Mouse (Mus musculus) cerebellum, adult 8-10 months (tissue): ENCODE data around the gene Pik3cb.

ENCODE experiments used
- DNase-seq: peaks from one replicate; pipeline ENCODE4 v3.0.0; 2022

Gene Pik3cb

DNA sequence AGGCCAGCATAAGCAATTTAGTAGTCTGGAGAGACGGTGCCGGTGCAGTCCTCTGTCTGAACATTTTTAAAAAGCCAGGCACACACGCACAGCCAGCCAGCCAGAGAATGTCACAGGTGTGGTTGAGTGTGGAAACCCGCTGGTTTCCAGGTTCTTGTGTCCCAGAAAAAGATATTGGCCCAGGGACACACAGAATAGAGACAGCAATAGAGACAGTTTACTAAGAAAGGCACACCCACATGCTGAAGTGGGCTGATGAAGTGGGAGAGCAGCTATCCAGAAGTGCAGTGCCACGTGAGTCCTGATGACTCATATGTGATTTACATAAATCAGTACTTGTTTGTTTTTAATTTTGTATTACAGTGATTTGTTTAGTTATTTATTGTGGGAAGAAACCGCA, 5.3 kb upstream of the Pik3cb start:
- no peak for DNase-seq

DNA sequence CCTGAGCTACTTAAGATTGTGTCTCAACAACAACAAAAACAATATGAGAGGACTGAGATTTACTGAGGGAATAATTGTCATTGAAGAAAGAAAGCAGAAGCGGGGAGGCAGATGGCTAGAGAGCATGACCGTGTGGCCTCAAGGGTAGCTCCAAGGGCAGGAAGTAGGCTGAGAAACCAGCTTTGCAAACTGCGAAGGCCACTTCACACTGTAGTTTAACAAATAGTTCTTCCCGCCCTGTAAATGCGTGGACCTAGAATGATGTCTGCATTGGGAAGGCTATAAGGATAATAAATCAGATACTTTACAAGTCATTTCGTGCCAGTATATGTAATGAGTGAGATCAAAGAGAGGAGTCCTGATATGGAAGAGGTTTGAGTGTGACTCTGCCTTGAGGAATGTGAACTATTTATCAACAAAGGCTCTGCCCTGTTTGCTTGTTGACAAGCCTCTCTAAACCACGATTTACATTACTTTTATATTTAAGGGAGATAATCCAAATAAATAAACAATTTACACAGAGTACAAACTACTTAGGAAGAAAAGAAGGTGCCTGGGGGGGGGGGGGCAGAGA, 4.1 kb upstream of the Pik3cb start:
- no peak for DNase-seq

DNA sequence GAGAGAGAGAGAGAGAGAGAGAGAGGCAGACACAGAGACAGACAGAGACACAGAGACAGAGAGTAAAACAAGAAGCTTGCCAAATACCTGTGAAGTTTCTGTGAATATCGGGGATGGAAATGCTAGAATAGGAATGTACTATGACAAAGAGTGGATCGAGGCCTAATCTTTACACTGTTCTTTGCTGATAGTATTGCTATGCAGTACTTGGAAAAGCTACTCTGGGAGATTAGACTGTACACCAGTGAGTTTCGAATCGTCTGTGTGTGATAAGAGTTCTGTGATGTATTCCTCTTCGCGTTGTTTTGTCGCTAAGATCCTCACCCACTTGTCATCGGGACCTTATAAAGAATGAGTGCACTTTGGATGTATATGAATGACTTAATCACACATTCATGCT, 1.2 kb upstream of the Pik3cb start:
- no peak for DNase-seq

DNA sequence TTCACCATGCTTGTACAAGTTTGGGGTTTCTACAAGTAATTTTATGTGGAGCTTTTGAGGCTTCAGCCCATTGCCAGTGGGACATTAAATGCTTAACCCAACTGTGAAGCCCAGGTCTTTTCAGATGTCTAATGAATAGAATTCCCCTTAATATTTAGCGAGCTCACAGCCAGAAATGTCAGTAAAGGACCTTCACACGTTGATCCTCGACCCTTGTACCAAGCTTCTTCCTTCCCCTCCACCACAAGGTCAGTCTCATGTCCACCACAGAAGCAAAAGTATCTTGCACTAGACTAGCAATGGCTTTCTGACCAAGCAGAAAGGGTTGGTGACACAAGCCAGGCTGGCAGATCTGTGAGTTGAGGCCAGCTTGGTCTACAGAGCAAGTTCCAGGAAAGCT, 750 bp upstream of the Pik3cb start:
- no peak for DNase-seq

DNA sequence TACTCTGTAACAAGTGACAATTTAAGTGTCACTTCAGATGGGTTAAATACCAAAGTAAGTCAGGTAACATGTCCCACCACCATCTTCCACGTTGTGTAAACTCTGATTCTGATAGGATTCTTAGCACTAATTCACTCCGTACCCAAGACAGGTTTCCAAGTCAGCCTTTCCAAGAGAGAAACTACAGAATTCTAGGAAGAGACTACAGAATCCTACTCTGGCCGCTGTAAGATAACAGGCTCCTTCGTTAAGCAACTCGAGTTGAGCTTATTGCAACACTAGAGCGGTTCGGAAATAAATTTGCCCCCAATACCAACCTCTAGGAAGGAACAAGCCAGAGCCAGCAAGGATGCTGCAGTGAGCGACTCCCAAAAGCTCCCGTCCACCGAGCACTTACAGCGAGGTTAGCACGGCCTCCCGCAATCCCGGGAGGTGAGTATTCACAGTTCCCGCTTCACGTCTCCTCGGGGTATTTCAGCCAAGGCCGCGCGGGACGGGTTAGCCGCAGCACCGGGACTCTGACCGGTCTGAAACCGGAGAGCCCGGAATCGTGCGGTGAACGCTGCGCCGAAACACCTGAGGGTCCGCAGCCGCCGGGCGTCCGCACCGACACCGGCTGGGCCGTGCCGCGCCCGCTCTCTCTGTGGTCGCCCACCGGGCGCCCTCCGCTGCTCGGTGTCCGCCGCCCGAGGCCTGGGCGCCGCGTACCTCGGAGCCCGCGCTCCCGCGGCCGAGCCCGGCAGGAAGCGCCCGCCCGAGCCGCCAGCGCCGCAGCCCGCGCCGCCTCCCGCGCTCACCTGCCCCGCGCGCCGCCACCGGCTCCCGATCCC, 1.0 kb downstream of the Pik3cb start:
- no peak for DNase-seq

DNA sequence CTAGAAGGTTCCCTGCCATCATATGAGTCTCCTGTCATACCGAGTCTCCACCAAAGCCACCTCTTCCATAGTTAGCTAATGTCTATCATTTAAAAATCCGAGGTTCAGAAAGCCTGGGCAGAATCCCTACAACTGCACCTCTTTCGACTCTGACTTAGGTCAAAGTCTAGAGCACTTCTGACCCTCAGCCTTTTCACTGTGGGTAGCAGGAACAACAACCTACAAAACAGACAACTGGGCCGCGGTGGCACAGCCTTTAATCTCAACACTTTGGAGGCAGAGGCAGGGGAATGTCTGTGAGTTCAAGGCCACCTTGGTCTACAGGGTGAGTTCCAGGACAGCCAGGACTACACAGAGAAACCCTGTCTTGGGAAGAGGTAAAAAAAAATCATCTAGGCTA, 3.1 kb downstream of the Pik3cb start:
- DNase-seq: no peak

DNA sequence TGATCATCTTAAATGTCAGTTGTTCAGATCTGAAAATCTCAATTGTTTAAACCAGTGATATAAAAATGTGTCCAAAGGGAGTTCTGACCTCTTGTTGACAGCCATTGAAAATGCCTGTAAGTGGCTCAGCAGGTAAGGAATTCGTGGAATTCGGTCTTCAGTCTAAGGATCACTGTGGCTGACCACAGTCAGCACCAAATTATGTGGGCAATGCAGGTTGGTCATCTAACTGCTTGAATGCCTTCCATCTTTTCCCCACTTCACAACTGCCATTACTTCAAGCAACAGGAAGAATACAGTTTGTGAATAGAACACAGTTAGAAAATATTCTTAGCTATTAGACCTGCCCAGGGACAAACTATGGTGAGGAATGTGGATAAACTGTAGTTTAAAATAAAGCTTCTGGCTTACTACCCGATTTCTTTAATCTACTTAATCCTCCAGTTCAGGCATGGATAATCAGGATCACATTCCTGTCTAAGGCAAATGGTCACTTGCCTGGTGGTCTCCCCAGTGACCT, 8.4 kb downstream of the Pik3cb start:
- DNase-seq: no peak

DNA sequence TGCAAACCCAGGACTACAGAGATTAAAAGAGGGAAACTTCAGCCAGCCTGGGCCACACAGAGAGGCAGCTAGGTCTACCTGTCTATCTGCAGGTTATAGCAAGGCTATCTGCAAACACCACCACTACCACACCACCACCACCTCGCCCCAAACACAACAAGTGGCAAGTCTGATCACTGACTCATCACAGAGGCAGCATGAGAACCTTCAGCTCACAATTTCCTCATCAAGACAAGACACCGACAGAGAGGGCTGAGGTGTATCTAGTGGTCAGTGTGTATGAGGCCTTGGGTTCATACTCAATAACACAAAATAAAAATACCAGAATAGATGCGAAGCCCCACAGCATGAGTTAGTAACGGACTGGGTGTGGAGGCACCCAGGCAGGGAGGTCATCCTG, 9.3 kb downstream of the Pik3cb start:
- no peak for DNase-seq

DNA sequence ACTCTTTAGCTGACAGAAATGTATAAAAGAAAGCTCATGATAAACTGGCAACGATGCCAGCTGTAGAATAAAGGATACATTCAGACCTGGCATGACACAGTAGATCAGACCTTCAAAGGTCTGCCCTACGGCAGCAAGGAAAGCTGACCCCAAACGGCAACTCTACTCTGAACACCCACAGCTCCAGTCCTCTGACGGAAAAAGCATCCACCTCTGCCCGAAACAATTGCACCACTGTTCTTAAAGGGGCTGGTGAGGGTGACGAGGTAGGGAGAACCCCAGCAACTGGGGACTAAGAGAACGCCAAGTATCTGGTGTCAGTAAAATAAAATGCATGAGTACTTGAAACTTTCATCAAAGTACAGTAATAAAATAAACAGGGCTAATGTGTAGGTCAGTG, 12.8 kb downstream of the Pik3cb start:
- DNase-seq: no peak

DNA sequence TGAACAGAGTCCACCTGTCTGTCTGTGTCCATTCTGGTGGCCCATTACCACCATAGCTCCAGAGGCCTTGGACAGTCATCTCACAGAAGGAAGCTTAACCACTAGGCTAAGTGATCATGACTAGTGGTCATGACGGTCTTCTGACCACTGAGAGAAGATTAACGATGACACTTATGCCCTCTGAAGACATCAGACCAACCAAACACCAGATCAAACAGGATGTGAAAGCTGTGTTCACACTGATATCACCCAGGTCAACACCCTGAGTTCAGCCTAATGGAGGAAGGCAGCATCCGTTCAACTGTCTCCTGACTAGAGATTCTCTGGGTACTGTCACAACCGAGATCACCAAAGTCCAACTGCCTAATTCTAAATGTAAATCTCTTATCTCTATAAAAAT, 17.7 kb downstream of the Pik3cb start:
- no peak for DNase-seq

DNA sequence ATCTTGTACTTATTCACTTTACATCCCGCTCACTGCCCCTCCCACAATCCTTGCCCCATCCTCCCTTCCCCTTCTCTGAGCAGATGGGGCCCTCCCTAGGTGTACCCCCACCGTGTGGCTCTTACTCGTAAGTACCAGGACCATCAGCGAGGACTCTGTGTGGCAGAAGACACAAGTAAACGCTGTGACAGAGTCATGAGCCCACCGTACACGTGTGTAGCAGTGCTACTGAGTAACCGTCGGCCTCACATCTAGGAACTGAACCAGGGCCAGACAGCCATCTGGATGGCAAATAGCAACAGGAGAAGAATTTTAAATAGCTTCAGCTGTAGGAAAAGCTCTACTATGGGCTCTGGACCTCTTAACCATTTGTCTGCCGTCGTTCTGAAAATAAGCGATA, 28.0 kb downstream of the Pik3cb start:
- DNase-seq: peak; percentile 13

DNA sequence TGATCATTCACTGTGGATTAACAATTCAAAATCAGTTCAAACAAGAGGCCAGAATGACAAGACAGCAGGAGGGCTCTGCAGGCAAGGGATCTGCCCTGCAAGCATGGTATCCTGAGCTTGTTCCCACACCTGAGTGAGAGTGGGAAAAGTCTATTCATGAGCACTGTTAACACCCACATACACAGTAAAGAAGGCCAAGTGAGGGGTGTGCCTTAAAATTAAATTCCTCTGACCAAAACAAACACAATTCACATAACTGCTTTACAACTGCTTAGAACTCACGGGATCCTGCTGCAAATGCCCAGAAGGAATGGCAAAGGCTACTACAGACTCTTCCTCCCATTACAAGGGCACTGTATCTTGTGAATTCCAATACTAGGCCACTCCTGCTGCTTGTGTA, 29.3 kb downstream of the Pik3cb start:
- DNase-seq: no peak

DNA sequence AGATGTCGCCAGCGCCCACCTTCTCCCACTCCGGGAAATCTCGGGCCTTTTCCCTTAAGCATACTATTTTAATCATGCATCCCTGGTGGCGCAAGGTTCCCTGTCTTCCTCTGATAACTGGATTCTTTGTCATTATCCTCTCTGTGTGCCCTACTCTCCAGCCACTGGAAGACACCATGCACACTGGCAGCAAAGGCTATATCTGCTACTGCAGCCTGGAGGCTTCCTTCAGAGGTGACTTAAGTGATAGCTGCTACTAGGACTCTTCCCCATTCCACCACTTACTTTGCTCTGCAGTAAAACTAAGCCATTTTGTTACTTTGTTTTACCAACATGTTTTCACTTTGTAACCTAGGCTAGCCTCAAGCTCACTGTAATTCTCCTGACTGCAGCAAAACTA, 30.2 kb downstream of the Pik3cb start:
- DNase-seq: no peak

DNA sequence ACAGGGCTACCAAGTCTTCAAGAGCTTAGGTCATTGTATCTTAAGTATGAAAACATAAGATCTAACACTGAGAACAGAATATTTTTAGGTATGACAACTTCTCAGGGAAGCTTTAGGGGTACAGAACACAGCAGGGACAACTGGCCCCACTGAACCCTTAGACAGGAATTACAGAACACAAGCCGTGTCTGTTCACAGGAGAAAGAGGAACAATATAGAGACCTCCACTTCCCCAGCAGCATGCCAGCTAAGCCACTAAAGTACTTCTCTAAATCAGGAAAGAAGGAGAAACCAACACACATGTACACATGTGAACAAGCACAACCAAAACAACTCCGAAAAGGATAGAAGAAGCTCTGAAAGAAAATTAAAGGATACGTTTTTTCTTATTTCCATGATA, 30.8 kb downstream of the Pik3cb start:
- DNase-seq: no peak

DNA sequence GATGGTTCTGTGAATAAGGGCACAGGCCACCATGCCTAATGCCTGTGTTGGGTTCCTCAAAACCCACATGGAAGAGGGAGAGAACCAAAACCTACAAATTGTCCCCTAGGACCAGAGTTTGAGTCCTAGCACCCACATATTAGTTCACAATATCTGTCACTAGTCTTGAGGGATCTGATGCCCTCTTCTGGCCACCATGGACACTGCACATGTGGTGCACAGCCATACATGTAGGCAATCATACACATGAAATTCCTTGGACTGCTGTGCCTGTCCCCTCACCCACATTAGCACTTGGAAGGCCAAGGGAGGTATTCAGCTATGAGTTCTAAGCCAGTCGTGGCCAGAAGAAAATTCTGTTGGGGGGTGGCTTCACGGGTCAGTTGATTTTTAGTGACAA, 36.0 kb downstream of the Pik3cb start:
- DNase-seq: no peak

DNA sequence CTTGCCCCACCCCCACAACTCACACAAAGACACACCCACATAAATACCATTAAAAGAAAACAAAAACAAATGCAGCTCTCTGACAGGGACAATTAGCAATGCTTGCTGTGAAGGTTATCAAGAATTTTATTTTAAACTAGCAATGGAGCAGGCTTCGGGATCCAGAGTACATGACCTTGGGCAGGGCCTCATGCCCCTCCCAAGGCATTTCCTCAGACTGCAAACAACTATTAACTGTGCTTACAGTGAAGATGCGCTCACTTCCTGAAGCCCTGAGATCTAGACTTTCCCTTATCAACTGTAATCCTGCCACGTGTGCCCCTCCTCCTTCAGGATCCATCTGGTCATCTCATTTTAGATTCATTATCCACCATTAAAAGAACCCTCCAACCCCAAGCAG, 36.6 kb downstream of the Pik3cb start:
- no peak for DNase-seq

DNA sequence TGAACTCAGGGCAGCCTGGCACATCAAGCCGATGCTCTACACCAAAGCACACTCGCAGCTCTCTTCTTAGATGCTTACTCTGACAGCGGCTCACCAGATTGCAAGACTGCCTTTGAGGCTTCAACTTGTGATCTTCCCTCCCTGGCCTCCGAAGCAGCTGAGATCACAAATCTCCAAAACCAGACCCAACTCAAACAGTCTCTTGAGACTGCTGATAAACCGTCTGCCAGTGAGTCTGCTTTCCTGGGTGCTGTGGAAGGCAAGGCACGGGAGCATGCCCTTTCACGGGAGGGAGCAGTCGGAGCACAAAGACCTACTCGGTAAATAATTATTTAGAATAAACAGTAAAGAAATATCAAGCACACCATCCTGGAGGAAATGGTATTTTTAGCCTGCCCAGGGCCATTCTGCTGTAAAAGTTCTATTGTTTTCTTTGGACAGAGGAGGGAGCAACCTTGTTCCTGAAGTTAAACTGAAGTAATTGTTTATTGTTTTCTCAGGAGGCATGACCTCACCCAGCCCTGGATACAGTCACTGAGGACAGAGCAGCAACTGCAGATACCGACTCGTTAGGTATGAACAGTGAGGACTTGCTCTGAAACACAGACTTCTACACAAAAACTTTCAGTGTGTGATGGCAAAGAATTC, 41.8 kb downstream of the Pik3cb start:
- no peak for DNase-seq

DNA sequence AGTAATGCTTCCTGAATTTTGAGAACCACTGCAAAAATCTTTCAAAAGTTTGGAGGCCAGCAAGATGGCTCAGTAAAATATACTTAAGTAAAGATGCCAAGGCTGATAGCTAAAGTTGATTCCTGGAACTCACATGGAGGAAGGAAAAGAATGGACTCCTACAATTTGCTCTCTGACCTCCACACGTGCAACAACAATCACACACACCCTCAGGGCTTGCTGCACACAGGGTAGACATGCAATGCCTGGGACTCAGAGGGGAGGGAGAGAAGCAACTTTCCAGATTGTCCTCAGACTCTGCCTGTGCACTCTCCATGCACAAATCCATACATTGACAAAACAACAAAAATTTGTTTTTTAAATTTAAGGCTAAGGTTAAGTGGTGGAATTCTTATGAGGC, 42.8 kb downstream of the Pik3cb start:
- no peak for DNase-seq

DNA sequence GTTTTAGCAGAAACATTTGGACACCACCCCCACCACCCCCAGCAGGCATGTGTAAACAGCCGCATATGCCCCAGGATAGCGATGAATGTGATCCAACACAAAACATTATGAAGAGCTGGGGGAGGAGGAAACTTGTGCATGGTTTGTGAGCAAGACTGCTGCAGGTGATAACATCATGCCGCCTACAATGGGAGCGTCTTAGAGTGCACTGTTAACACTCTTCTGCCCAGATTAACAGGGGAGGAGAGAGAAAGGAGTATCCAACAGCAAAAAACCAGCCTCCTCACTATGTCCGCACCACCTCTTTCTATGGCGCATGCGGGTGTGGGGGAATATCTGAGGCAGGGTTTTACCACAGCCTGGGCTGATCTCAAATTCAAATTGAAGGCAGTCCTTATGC, 45.2 kb downstream of the Pik3cb start:
- no peak for DNase-seq

DNA sequence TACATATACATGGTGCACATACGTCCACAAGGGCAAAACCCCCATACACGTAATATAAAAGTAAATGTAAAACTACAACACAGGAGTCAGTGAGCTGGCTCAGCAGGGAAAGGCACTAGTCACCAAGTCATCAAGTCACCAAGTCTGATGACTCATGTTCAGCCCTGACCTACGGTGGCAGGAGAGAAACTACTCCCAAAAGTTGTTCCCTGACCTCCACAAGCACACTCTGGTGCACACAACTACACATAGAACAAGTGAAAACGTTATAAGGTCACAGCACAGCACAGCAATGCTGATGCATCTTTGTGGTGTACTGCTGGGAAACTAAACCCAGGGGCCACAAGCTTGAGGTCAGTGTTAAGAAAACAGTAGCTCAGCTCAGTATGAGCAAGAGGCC, 49.9 kb downstream of the Pik3cb start:
- DNase-seq: no peak

DNA sequence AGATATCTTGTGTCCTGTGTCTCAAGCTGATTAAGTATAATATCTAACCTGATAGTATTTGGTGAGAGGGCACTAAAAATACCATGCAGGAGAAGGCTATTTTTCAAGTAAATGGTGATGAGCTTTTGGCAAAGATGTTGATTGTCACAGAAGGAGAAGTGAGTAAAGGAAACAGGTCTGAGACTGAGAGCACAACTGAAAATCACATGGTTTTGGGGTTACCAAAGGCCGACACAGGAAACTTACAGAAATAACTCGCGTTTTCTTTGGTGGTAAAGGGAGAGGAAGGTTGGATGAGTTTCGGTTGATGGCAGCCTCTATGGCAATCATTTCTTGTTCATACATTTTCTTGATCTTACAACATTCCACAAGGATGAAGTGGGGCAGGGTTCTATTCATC, 50.5 kb downstream of the Pik3cb start:
- no peak for DNase-seq

DNA sequence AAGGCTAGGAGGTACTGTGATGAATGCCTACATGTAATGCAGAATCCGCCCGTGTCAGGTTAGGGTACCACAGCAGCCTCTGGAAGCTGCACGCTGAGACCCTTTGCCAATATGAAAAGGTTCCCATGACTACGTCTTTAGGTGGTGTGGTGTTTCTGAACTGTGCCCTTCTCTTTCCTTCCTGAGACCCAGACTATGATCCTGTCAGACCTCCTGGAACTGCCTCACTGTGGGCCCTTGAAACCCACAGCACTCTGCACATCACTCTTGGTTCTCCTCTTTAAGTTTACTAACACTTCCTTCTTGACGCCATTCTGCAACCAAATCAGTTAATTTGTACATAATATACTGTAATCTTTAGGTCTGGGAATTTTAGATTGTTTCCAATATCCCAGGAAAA, 58.7 kb downstream of the Pik3cb start:
- DNase-seq: no peak

DNA sequence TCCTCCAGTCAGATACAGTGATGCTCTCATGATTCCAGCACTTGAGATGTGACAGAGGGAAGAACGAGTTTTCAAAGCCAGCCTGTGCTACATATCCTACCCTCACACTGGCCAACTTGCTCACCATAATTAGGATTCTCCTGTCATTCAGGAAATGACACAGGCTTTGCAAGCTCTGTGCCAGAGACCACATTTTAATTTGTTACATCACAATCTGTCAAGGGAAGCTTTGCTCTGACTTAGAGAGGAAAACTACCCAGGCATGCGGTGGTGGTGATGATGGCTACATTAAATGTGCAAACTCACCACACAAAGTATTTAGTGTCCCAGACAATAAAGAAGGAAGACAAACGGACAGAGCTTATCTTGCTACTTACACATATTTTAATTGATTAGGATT, 59.1 kb downstream of the Pik3cb start:
- no peak for DNase-seq

DNA sequence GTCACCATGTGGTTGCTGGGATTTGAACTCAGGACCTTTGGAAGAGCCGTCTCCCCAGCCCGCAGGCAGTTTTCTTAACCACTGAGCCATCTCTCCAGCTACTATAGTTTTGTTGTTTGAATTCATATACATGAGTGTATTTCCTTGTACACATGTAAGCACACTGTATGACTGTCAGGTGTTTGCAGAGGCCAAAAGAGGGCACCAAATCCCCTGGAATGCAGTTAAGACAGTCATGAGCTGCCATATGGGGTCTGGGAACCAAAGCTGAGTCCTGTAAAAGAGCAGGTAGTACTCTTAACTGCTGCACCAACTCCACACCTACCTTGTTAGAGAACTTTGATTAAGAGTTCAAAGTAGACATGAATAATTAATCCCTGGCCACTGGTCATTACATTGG, 59.8 kb downstream of the Pik3cb start:
- DNase-seq: no peak
